8 mouse cellular contexts compared by ENCODE assay signal in genomic region chr3:31096155-31097101, GRCm38 (mm10). TPM values are rescaled to one million over a fixed set of nuclear protein-coding genes. Genes with fewer than 3 reads are reported as not detected.
DNase-seq lines count a peak whose midpoint lies in the region; ATAC-seq and TF ChIP-seq lines count a peak whose summit lies in the region.

No protein-coding gene starts in this region.

- in situ Hi-C loops in ES-E14 (cut with MboI; ENCODE audit: low sequenced_read_pairs in 2 of 2, unreplicated experiment in 2 of 2) = no loop called here

- WGBS in heart, embryonic 15.5 days = 42% methylated on average over 10 of the region's 10 CpGs
- 38% methylated on average over 10 of the region's 10 CpGs for WGBS in forebrain, embryonic 15.5 days
- 45% methylated on average over 10 of the region's 10 CpGs for WGBS in liver, embryonic 16.5 days (ENCODE audit: insufficient replicate concordance)

- no peaks in the 10 kb centered on the region for H3K9me3 ChIP-seq in heart, embryonic 15.5 days (replicated peaks)
- no peaks in the 10 kb centered on the region for H3K9me3 ChIP-seq in ES-E14 (ENCODE audit: control insufficient read depth, insufficient read depth, low read depth, low read length)
- H3K9me3 ChIP-seq in forebrain, embryonic 15.5 days = no peaks in the 10 kb centered on the region
- H3K9me3 ChIP-seq in liver, embryonic 16.5 days (replicated peaks; ENCODE audit: control insufficient read depth, low read length) = no peaks in the 10 kb centered on the region

- peaks cover 35% of the 10 kb centered on the region for H3K4me1 ChIP-seq in heart, embryonic 15.5 days (replicated peaks)
- peaks cover 13 to 17% of the 10 kb centered on the region in 2 experiments for H3K4me1 ChIP-seq in ES-E14 (ENCODE audit: control insufficient read depth in 2 of 2, insufficient read depth in 2 of 2, low read length in 2 of 2, poor library complexity in 1 of 2)
- H3K4me1 ChIP-seq in forebrain, embryonic 15.5 days = peaks cover 56% of the 10 kb centered on the region
- peaks cover 17% of the 10 kb centered on the region for H3K4me1 ChIP-seq in liver, embryonic 16.5 days (ENCODE audit: control insufficient read depth, low read depth, low read length)

- H3K27ac ChIP-seq in heart, embryonic 15.5 days = peak overlapping the region; percentile 100
- peak overlapping the region; percentile 100; the same call in 1 of the 2 replicates for H3K27ac ChIP-seq in ES-E14 (ENCODE audit: insufficient read depth, low read depth, low read length, poor library complexity, severe bottlenecking)
- peak overlapping the region; percentile 99 for H3K27ac ChIP-seq in forebrain, embryonic 15.5 days (replicated peaks)
- H3K27ac ChIP-seq in liver, embryonic 16.5 days (ENCODE audit: low read length) = peak overlapping the region; percentile 97

- H3K36me3 ChIP-seq in heart, embryonic 15.5 days = no peaks in the 10 kb centered on the region
- peaks cover 5% of the 10 kb centered on the region; the same call in 1 of the 2 replicates for H3K36me3 ChIP-seq in ES-E14 (ENCODE audit: control insufficient read depth, insufficient read depth, low read length, poor library complexity, severe bottlenecking)
- no peaks in the 10 kb centered on the region for H3K36me3 ChIP-seq in forebrain, embryonic 15.5 days
- no peaks in the 10 kb centered on the region; the same call in 1 of the 2 replicates for H3K36me3 ChIP-seq in liver, embryonic 16.5 days (ENCODE audit: control insufficient read depth, insufficient read depth)

- ATAC-seq in heart, embryonic 15.5 days (replicated peaks; ENCODE audit: insufficient number of reproducible peaks, insufficient read depth, low FRiP score, low read depth) = no peak
- ATAC-seq in forebrain, embryonic 15.5 days (replicated peaks) = no peak
- no peak for ATAC-seq in liver, embryonic 16.5 days (ENCODE audit: low read depth)

- DNase-seq in heart, postnatal 4 days = no peak
- DNase-seq in ES-E14 (ENCODE audit: low read depth, low spot score) = no peak
- DNase-seq in T-cell, adult 2 months (ENCODE audit: low spot score) = no peak
- no peak for DNase-seq in urinary bladder, postnatal 4 days (ENCODE audit: low spot score in 2 of 2)
- DNase-seq in layer of hippocampus, adult 9-11 months = no peak

- H3K27me3 ChIP-seq in heart, embryonic 15.5 days = no peaks in the 10 kb centered on the region
- H3K27me3 ChIP-seq in forebrain, embryonic 15.5 days = no peaks in the 10 kb centered on the region
- H3K27me3 ChIP-seq in liver, embryonic 16.5 days (ENCODE audit: control insufficient read depth, insufficient read depth, low read depth, low read length) = peaks cover 5% of the 10 kb centered on the region; the same call in 1 of the 2 replicates

- H3K4me3 ChIP-seq in heart, embryonic 15.5 days = peak overlapping the region; percentile 90
- peak overlapping the region; percentile 85 to 99 for H3K4me3 ChIP-seq in ES-E14 (ENCODE audit: insufficient read depth in 1 of 2, low read depth in 1 of 2, low read length in 2 of 2, poor library complexity in 1 of 2, severe bottlenecking in 1 of 2)
- peak overlapping the region; percentile 96 for H3K4me3 ChIP-seq in forebrain, embryonic 15.5 days
- peak overlapping the region; percentile 84 for H3K4me3 ChIP-seq in liver, embryonic 16.5 days (ENCODE audit: low read depth, low read length)

- peak overlapping the region; percentile 79 for H3K4me2 ChIP-seq in heart, embryonic 15.5 days
- peak overlapping the region; percentile 81 for H3K4me2 ChIP-seq in forebrain, embryonic 15.5 days (replicated peaks)
- H3K4me2 ChIP-seq in liver, embryonic 16.5 days (ENCODE audit: low read depth, low read length) = peak overlapping the region; percentile 96

- H3K9ac ChIP-seq in heart, embryonic 15.5 days = peak overlapping the region; percentile 90
- H3K9ac ChIP-seq in ES-E14 (ENCODE audit: insufficient read depth, low read depth, low read length, poor library complexity, severe bottlenecking) = peak overlapping the region; percentile 93; the same call in 1 of the 2 replicates
- peak overlapping the region; percentile 92 for H3K9ac ChIP-seq in forebrain, embryonic 15.5 days (replicated peaks)
- peak overlapping the region; percentile 89 for H3K9ac ChIP-seq in liver, embryonic 16.5 days (ENCODE audit: low read depth, low read length)

TF ChIP-seq in ES-E14, 5 proteins besides CTCF, POLR2A, EP300 and RAD21:
- TF ChIP-seq CHD2 (IDR thresholded peaks at IDR 0.05; ENCODE audit: low read depth, low read length) = no peak
- TF ChIP-seq ZC3H11A (IDR thresholded peaks at IDR 0.05; ENCODE audit: borderline replicate concordance, low read depth, low read length) = no peak
- TF ChIP-seq MAFK (IDR thresholded peaks at IDR 0.05; ENCODE audit: insufficient read depth, low read depth, low read length) = no peak
- no peak for TF ChIP-seq ZNF384 (IDR thresholded peaks at IDR 0.05; ENCODE audit: low read depth, low read length)
- TF ChIP-seq HCFC1 (IDR thresholded peaks at IDR 0.05; ENCODE audit: borderline replicate concordance, insufficient read depth, low read length) = no peak
TF ChIP-seq in ES-E14: peak in this region for 0.

RNA-seq across cellular contexts. Expression of gene Skil, which starts 1.6 kb away (rescaled TPM):
- 12.3 and 13.2 TPM in 2 replicates for polyA plus RNA-seq in heart, embryonic 15.5 days (2015; fragmentation: Nextera tagmentation; extraction: Ambion mirVana)
- total RNA-seq in heart, postnatal 4 days (2021) = 10 to 100 TPM; 26.7 to 27.1 TPM
- total RNA-seq in ES-E14 (2012; rRNA removed) = 68.9 and 92.2 TPM in 2 replicates
- 28.6 and 30.7 TPM in 2 replicates for polyA plus RNA-seq in forebrain, embryonic 15.5 days (2015; fragmentation: Nextera tagmentation; extraction: Ambion mirVana)
- polyA plus RNA-seq in liver, embryonic 16.5 days (2015; fragmentation: Nextera tagmentation; extraction: Ambion mirVana) = 4.2 and 5.6 TPM in 2 replicates

RNA-seq across cellular contexts. Expression of gene Cldn11, which starts 53.3 kb away (rescaled TPM):
- polyA plus RNA-seq in heart, embryonic 15.5 days (2015; fragmentation: Nextera tagmentation; extraction: Ambion mirVana) = 7.8 and 9.3 TPM in 2 replicates
- total RNA-seq in heart, postnatal 4 days (2021) = 1 to 10 TPM; 3.2 to 3.7 TPM
- 0.13 and 0.21 TPM in 2 replicates for total RNA-seq in ES-E14 (2012; rRNA removed)
- 34.8 and 40.0 TPM in 2 replicates for polyA plus RNA-seq in forebrain, embryonic 15.5 days (2015; fragmentation: Nextera tagmentation; extraction: Ambion mirVana)
- 0.13 and 0.21 TPM in 2 replicates for polyA plus RNA-seq in liver, embryonic 16.5 days (2015; fragmentation: Nextera tagmentation; extraction: Ambion mirVana)
